Mouse (Mus musculus) embryo, embryonic 11.5 days (tissue): ENCODE data around the gene Kcnk2.

Experiments
- DNase-seq: peaks from one replicate; pipeline ENCODE4 v3.0.0-alpha.2; 2012; ENCODE audit warnings: low read depth, low spot score

Kcnk2 gene

GRCm38 (mm10) chr1:189217751-189218564 is 184.1 kb downstream of the Kcnk2 start:
- DNase-seq, result no peak

- DNase-seq, result no peak
Observed at GRCm38 (mm10) chr1:189215131-189215530, 186.9 kb downstream of the Kcnk2 start.

GRCm38 (mm10) chr1:189214477-189214876 is 187.6 kb downstream of the Kcnk2 start:
- DNase-seq, result no peak

GRCm38 (mm10) chr1:189209715-189210108 is 192.4 kb downstream of the Kcnk2 start:
- no peak for DNase-seq

- DNase-seq, result no peak
Observed at GRCm38 (mm10) chr1:189209029-189209714, 192.9 kb downstream of the Kcnk2 start.

GRCm38 (mm10) chr1:189208605-189209004 is 193.5 kb downstream of the Kcnk2 start:
- no peak for DNase-seq

GRCm38 (mm10) chr1:189195758-189196157 is 206.3 kb downstream of the Kcnk2 start:
- DNase-seq, result no peak

- peak; percentile 24 for DNase-seq
Observed at GRCm38 (mm10) chr1:189187737-189188390, 214.2 kb downstream of the Kcnk2 start.

GRCm38 (mm10) chr1:189185206-189185750 is 216.8 kb downstream of the Kcnk2 start:
- no peak for DNase-seq

- DNase-seq, result no peak
Observed at GRCm38 (mm10) chr1:189177746-189178145, 224.3 kb downstream of the Kcnk2 start.

- DNase-seq, result no peak
Observed at GRCm38 (mm10) chr1:189173479-189173878, 228.6 kb downstream of the Kcnk2 start.

- DNase-seq, result no peak
Observed at GRCm38 (mm10) chr1:189171138-189171537, 230.9 kb downstream of the Kcnk2 start.

- no peak for DNase-seq
Observed at GRCm38 (mm10) chr1:189165756-189166155, 236.3 kb downstream of the Kcnk2 start.

- no peak for DNase-seq
Observed at GRCm38 (mm10) chr1:189165141-189165540, 236.9 kb downstream of the Kcnk2 start.

- DNase-seq, result no peak
Observed at GRCm38 (mm10) chr1:189164721-189165120, 237.4 kb downstream of the Kcnk2 start.

- DNase-seq, result no peak
Observed at GRCm38 (mm10) chr1:189164241-189164640, 237.8 kb downstream of the Kcnk2 start.
